Mouse (Mus musculus): ENCODE data around the gene Pkmyt1. TPM values are rescaled to one million over a fixed set of nuclear protein-coding genes. Genes with fewer than 3 reads are reported as not detected.
"Not testable (repeated sequence)": the region's sequence is repeated elsewhere in the genome, so short reads cannot be mapped to it uniquely, and the experiment has no call there.

Pkmyt1 gene
- total and polyA plus RNA-seq, 3 experiments: 2.8 to 21.8 (median 2.9) TPM

GRCm38 (mm10) chr17:23747471-23747870 lies 21.3 kb downstream of the Pkmyt1 start:
- DNase-seq: no peak

GRCm38 (mm10) chr17:23748026-23748425 lies 21.9 kb downstream of the Pkmyt1 start:
- DNase-seq: no peak

- peak; percentile 85 for DNase-seq
Measured at GRCm38 (mm10) chr17:23748631-23749391, 22.7 kb downstream of the Pkmyt1 start.

GRCm38 (mm10) chr17:23749400-23750191 lies 23.5 kb downstream of the Pkmyt1 start:
- no peak for DNase-seq

GRCm38 (mm10) chr17:23755689-23756088 lies 29.6 kb downstream of the Pkmyt1 start:
- peak; percentile 30 for DNase-seq

- no peak for DNase-seq
Measured at GRCm38 (mm10) chr17:23757581-23757980, 31.4 kb downstream of the Pkmyt1 start.

GRCm38 (mm10) chr17:23758801-23759200 lies 32.7 kb downstream of the Pkmyt1 start:
- no peak for DNase-seq

- no peak for DNase-seq
Measured at GRCm38 (mm10) chr17:23760231-23760630, 34.1 kb downstream of the Pkmyt1 start.

GRCm38 (mm10) chr17:23761155-23761554 lies 35.0 kb downstream of the Pkmyt1 start:
- no peak for DNase-seq

- DNase-seq: no peak
Measured at GRCm38 (mm10) chr17:23762976-23763375, 36.8 kb downstream of the Pkmyt1 start.

- no peak for DNase-seq
Measured at GRCm38 (mm10) chr17:23770493-23770892, 44.4 kb downstream of the Pkmyt1 start.

GRCm38 (mm10) chr17:23770896-23771283 lies 44.8 kb downstream of the Pkmyt1 start:
- no peak for DNase-seq

- DNase-seq: peak; percentile 98
Measured at GRCm38 (mm10) chr17:23771284-23772218, 45.4 kb downstream of the Pkmyt1 start, which contains the start of gene Flywch1. TSS of gene Flywch1 (minus strand) at chr17:23771602.

GRCm38 (mm10) chr17:23772219-23772556 lies 46.1 kb downstream of the Pkmyt1 start:
- not testable (repeated sequence) for DNase-seq

GRCm38 (mm10) chr17:23773676-23774075 lies 47.5 kb downstream of the Pkmyt1 start:
- DNase-seq: no peak

GRCm38 (mm10) chr17:23774090-23774489 lies 48.0 kb downstream of the Pkmyt1 start:
- DNase-seq: peak; percentile 89

- DNase-seq: no peak
Measured at GRCm38 (mm10) chr17:23776216-23776615, 50.1 kb downstream of the Pkmyt1 start.

GRCm38 (mm10) chr17:23777141-23777540 lies 51.0 kb downstream of the Pkmyt1 start:
- no peak for DNase-seq

- DNase-seq: no peak
Measured at GRCm38 (mm10) chr17:23778447-23778846, 52.3 kb downstream of the Pkmyt1 start.

GRCm38 (mm10) chr17:23783352-23783751 lies 57.2 kb downstream of the Pkmyt1 start:
- DNase-seq: no peak

GRCm38 (mm10) chr17:23785561-23786471 lies 59.7 kb downstream of the Pkmyt1 start, which contains the start of gene Flywch2:
TSS of gene Flywch2 (minus strand) at chr17:23786081.
- DNase-seq: peak; percentile 83

All from adrenal gland, adult 2 months (tissue).